Mouse (Mus musculus) limb, embryonic 12.5 days (tissue): ENCODE data around the gene Trpm3. TPM values are rescaled to one million over a fixed set of nuclear protein-coding genes. Genes with fewer than 3 reads are reported as not detected.

Experiments used
- ATAC-seq: fragments of 200-750 bp; cut with Nextera tagmentation; 2 replicates; pipeline ENCODE4 v1.8.0; 2017; ENCODE audit warnings: low read depth, moderate TSS enrichment; ENCODE audit not compliant: insufficient number of reproducible peaks, insufficient read depth, low FRiP score, low TSS enrichment
- H3K27ac ChIP-seq: fragments of 300-500 bp; sonication (generic); 2 replicates; pipeline ENCODE4 v1.5.1; 2016; ENCODE audit warnings: mild to moderate bottlenecking, moderate library complexity
- H3K27me3 ChIP-seq: fragments of 300-500 bp; sonication (generic); 2 replicates; pipeline ENCODE4 v1.6.1; 2016; ENCODE audit warnings: mild to moderate bottlenecking, moderate library complexity
- H3K36me3 ChIP-seq: fragments of 300-500 bp; sonication (generic); 2 replicates; pipeline ENCODE4 v1.6.1; 2016; ENCODE audit warnings: mild to moderate bottlenecking, moderate library complexity
- H3K4me1 ChIP-seq: fragments of 300-500 bp; sonication (generic); replicated peaks from 2 replicates; pipeline ENCODE4 v1.6.1; 2016
- H3K4me2 ChIP-seq: fragments of 300-500 bp; sonication (generic); 2 replicates; pipeline ENCODE4 v1.6.1; 2016; ENCODE audit warnings: mild to moderate bottlenecking, moderate library complexity
- H3K4me3 ChIP-seq: fragments of 300-500 bp; sonication (generic); replicated peaks from 2 replicates; pipeline ENCODE4 v1.5.1; 2016; ENCODE audit warnings: mild to moderate bottlenecking
- H3K9ac ChIP-seq: fragments of 300-500 bp; sonication (generic); replicated peaks from 2 replicates; pipeline ENCODE4 v1.6.1; 2016; ENCODE audit warnings: mild to moderate bottlenecking, moderate library complexity
- H3K9me3 ChIP-seq: fragments of 300-500 bp; sonication (generic); 2 replicates; pipeline ENCODE4 v1.6.1; 2016; ENCODE audit warnings: mild to moderate bottlenecking, moderate library complexity
- WGBS: fragments of 180-500 bp; shearing (Covaris S2); methylation state at CpG from one replicate; pipeline ENCODE4 v1.1.7; 2016; 5-methylcytosine and 5-hydroxymethylcytosine counted together
- polyA plus RNA-seq: library from polyadenylated mRNA; unstranded; fragments of >200 nt; fragmentation: Nextera tagmentation; extraction: Ambion mirVana; gene quantifications from 2 replicates; pipeline ENCODE4 v1.2.1, GENCODE M21; 2016

The Trpm3 gene
- polyA plus RNA-seq, 1 experiment from 2014 or later = 6.1 TPM

- H3K36me3 ChIP-seq = no peaks in the 10 kb centered on the region
- WGBS = 85% methylated on average over 5 of the region's 5 CpGs
- no peak overlapping the region for H3K4me3 ChIP-seq
- H3K4me1 ChIP-seq = no peaks in the 10 kb centered on the region
- no peak overlapping the region for H3K9ac ChIP-seq
- H3K27ac ChIP-seq = no peak overlapping the region
- no peak overlapping the region for H3K4me2 ChIP-seq
- no peak for ATAC-seq
- H3K27me3 ChIP-seq = no peaks in the 10 kb centered on the region
- H3K9me3 ChIP-seq = no peaks in the 10 kb centered on the region
Observed at GRCm38 (mm10) chr19:22867456-22867855, 728.6 kb downstream of the Trpm3 start.

GRCm38 (mm10) chr19:22869853-22870252 lies 731.0 kb downstream of the Trpm3 start:
- no peaks in the 10 kb centered on the region for H3K36me3 ChIP-seq
- H3K4me1 ChIP-seq = no peaks in the 10 kb centered on the region
- no peaks in the 10 kb centered on the region for H3K27me3 ChIP-seq
- no peaks in the 10 kb centered on the region for H3K9me3 ChIP-seq
- no peak overlapping the region for H3K4me2 ChIP-seq
- ATAC-seq = no peak
- WGBS = 88% methylated on average over 2 of the region's 2 CpGs
- H3K9ac ChIP-seq = no peak overlapping the region
- no peak overlapping the region for H3K4me3 ChIP-seq
- no peak overlapping the region for H3K27ac ChIP-seq

- 69% methylated on average over 5 of the region's 5 CpGs for WGBS
- Histone ChIP-seq H3K4me2 (no peak overlapping the region), H3K4me3 (no peak overlapping the region), H3K36me3 (no peaks in the 10 kb centered on the region), H3K9ac (no peak overlapping the region), H3K27me3 (no peaks in the 10 kb centered on the region), H3K4me1 (no peaks in the 10 kb centered on the region), H3K9me3 (no peaks in the 10 kb centered on the region), H3K27ac (no peak overlapping the region)
- no peak for ATAC-seq
Observed at GRCm38 (mm10) chr19:22872456-22872855, 733.6 kb downstream of the Trpm3 start.

- ATAC-seq = no peak
Observed at GRCm38 (mm10) chr19:22880199-22880598, 741.4 kb downstream of the Trpm3 start.

GRCm38 (mm10) chr19:22882670-22883111 lies 743.8 kb downstream of the Trpm3 start:
- no peak overlapping the region for H3K4me3 ChIP-seq
- H3K4me2 ChIP-seq = no peak overlapping the region
- 78% methylated on average over 3 of the region's 3 CpGs for WGBS
- peaks cover 7% of the 10 kb centered on the region; the same call in 1 of the 2 replicates for H3K4me1 ChIP-seq
- ATAC-seq = no peak
- no peak overlapping the region for H3K9ac ChIP-seq
- H3K36me3 ChIP-seq = no peaks in the 10 kb centered on the region
- no peak overlapping the region for H3K27ac ChIP-seq
- peaks cover 10% of the 10 kb centered on the region; the same call in 1 of the 2 replicates for H3K27me3 ChIP-seq
- no peaks in the 10 kb centered on the region for H3K9me3 ChIP-seq

More at GRCm38 (mm10) chr19:22880199-22880598, 741.4 kb downstream of the Trpm3 start:
- no peak overlapping the region for H3K4me2 ChIP-seq
- H3K4me1 ChIP-seq = peaks cover 7% of the 10 kb centered on the region; the same call in 1 of the 2 replicates
- H3K27ac ChIP-seq = no peak overlapping the region
- H3K27me3 ChIP-seq = peaks cover 7% of the 10 kb centered on the region; the same call in 1 of the 2 replicates
- H3K9ac ChIP-seq = no peak overlapping the region
- H3K36me3 ChIP-seq = no peaks in the 10 kb centered on the region
- H3K9me3 ChIP-seq = no peaks in the 10 kb centered on the region
- 70% methylated on average over 1 of the region's 1 CpGs for WGBS
- H3K4me3 ChIP-seq = no peak overlapping the region

- no peak overlapping the region for H3K4me2 ChIP-seq
- peaks cover 7% of the 10 kb centered on the region; the same call in 1 of the 2 replicates for H3K4me1 ChIP-seq
- H3K36me3 ChIP-seq = no peaks in the 10 kb centered on the region
- 85% methylated on average over 7 of the region's 7 CpGs for WGBS
- ATAC-seq = no peak
- peaks cover 10% of the 10 kb centered on the region; the same call in 1 of the 2 replicates for H3K27me3 ChIP-seq
- H3K9ac ChIP-seq = no peak overlapping the region
- no peaks in the 10 kb centered on the region for H3K9me3 ChIP-seq
- H3K4me3 ChIP-seq = no peak overlapping the region
- no peak overlapping the region for H3K27ac ChIP-seq
Observed at GRCm38 (mm10) chr19:22883154-22883553, 744.3 kb downstream of the Trpm3 start.

- no peak overlapping the region for H3K9ac ChIP-seq
- H3K27me3 ChIP-seq = peaks cover 10% of the 10 kb centered on the region; the same call in 1 of the 2 replicates
- no peak overlapping the region for H3K27ac ChIP-seq
- ATAC-seq = peak; percentile 66; the same call in 1 of the 2 replicates
- H3K36me3 ChIP-seq = no peaks in the 10 kb centered on the region
- 22% methylated on average over 18 of the region's 18 CpGs for WGBS
- H3K4me1 ChIP-seq = peaks cover 7% of the 10 kb centered on the region; the same call in 1 of the 2 replicates
- peak overlapping the region; percentile 23 for H3K4me3 ChIP-seq
- no peaks in the 10 kb centered on the region for H3K9me3 ChIP-seq
- H3K4me2 ChIP-seq = peak overlapping the region; percentile 50
Observed at GRCm38 (mm10) chr19:22883744-22884317, 745.0 kb downstream of the Trpm3 start.

GRCm38 (mm10) chr19:22884357-22884756 lies 745.5 kb downstream of the Trpm3 start:
- no peak for ATAC-seq
- Histone ChIP-seq H3K9ac (no peak overlapping the region), H3K36me3 (no peaks in the 10 kb centered on the region), H3K4me3 (no peak overlapping the region), H3K9me3 (no peaks in the 10 kb centered on the region), H3K4me2 (peak overlapping the region; percentile 50), H3K27me3 (peaks cover 10% of the 10 kb centered on the region; the same call in 1 of the 2 replicates), H3K27ac (no peak overlapping the region), H3K4me1 (peaks cover 7% of the 10 kb centered on the region; the same call in 1 of the 2 replicates)
- 43% methylated on average over 11 of the region's 11 CpGs for WGBS

GRCm38 (mm10) chr19:22885051-22885450 lies 746.2 kb downstream of the Trpm3 start:
- WGBS = 94% methylated on average over 5 of the region's 5 CpGs
- Histone ChIP-seq H3K4me2 (no peak overlapping the region), H3K4me1 (peaks cover 7% of the 10 kb centered on the region; the same call in 1 of the 2 replicates), H3K9me3 (no peaks in the 10 kb centered on the region), H3K36me3 (no peaks in the 10 kb centered on the region), H3K27ac (no peak overlapping the region), H3K9ac (no peak overlapping the region), H3K27me3 (peaks cover 10% of the 10 kb centered on the region; the same call in 1 of the 2 replicates), H3K4me3 (no peak overlapping the region)
- no peak for ATAC-seq

GRCm38 (mm10) chr19:22901892-22902291 lies 763.0 kb downstream of the Trpm3 start:
- no peaks in the 10 kb centered on the region for H3K27me3 ChIP-seq
- H3K36me3 ChIP-seq = 0 out of 2 replicates have a peak, but pooled peaks cover 3% of the 10 kb centered on the region
- H3K27ac ChIP-seq = no peak overlapping the region
- no peak overlapping the region for H3K4me2 ChIP-seq
- H3K4me1 ChIP-seq = 0 out of 2 replicates have a peak, but pooled peaks cover 4% of the 10 kb centered on the region
- no peak overlapping the region for H3K9ac ChIP-seq
- no peak for ATAC-seq
- H3K9me3 ChIP-seq = no peaks in the 10 kb centered on the region
- WGBS = 92% methylated on average over 7 of the region's 7 CpGs
- no peak overlapping the region for H3K4me3 ChIP-seq

GRCm38 (mm10) chr19:22902386-22902785 lies 763.5 kb downstream of the Trpm3 start:
- Histone ChIP-seq H3K36me3 (0 out of 2 replicates have a peak, but pooled peaks cover 3% of the 10 kb centered on the region), H3K4me1 (0 out of 2 replicates have a peak, but pooled peaks cover 4% of the 10 kb centered on the region), H3K4me3 (no peak overlapping the region), H3K4me2 (no peak overlapping the region), H3K27ac (no peak overlapping the region), H3K27me3 (no peaks in the 10 kb centered on the region), H3K9me3 (no peaks in the 10 kb centered on the region), H3K9ac (no peak overlapping the region)
- WGBS = 92% methylated on average over 6 of the region's 6 CpGs
- no peak for ATAC-seq
